Mouse (Mus musculus) B cell, adult 62 days (primary cell): Measurements from ENCODE around the gene Cst7. TPM values are rescaled to one million over a fixed set of nuclear protein-coding genes. Genes with fewer than 3 reads are reported as not detected.

Source experiments
- total RNA-seq: library from RNA; stranded (reverse); gene quantifications from 4 replicates; pipeline ENCODE4 v1.2.4, GENCODE M21; 2023

Cst7 gene
- not detected in 4 replicates for total RNA-seq

GRCm38 (mm10) chr2:150569847-150570590 lies at the start of gene Cst7:
Gene Cst7, plus strand, starts transcription at chr2:150570415.

GRCm38 (mm10) chr2:150608087-150608799 lies 38.0 kb downstream of the Cst7 start, which contains the start of gene Apmap:
Gene Apmap, minus strand, starts transcription at chr2:150608567.

Other genes with a start within 250 kb of the Cst7 start
- 3.5 to 13.5 TPM (median 9.3 TPM) in 4 replicates for gene Gm10130, start 246.7 kb upstream of the Cst7 start, total RNA-seq
- 4.1 to 6.9 TPM (median 5.0 TPM) in 4 replicates for gene 3300002I08Rik, start 207.7 kb upstream of the Cst7 start, total RNA-seq
- gene Zfp442, start 118.9 kb upstream of the Cst7 start, total RNA-seq, result 2.9 to 4.4 TPM (median 4.0 TPM) in 4 replicates
- gene Zfp345, start 85.3 kb upstream of the Cst7 start, total RNA-seq, result 1.0 to 1.3 TPM (median 1.2 TPM) in 4 replicates
- gene Apmap, start 38.2 kb downstream of the Cst7 start, total RNA-seq, result 22.2 to 24.9 TPM (median 23.2 TPM) in 4 replicates
- 72.7 to 88.6 TPM (median 77.1 TPM) in 4 replicates for gene Acss1, start 98.1 kb downstream of the Cst7 start, total RNA-seq
- gene Vsx1, start 118.9 kb downstream of the Cst7 start, total RNA-seq, result not detected in 4 replicates
- gene Entpd6, start 178.6 kb downstream of the Cst7 start, total RNA-seq, result 26.1 to 29.0 TPM (median 26.4 TPM) in 4 replicates
- gene Pygb, start 216.3 kb downstream of the Cst7 start, total RNA-seq, result 45.4 to 58.2 TPM (median 49.1 TPM) in 4 replicates